Mouse (Mus musculus): Measurements from ENCODE around the gene Bst1. TPM values are rescaled to one million over a fixed set of nuclear protein-coding genes. Genes with fewer than 3 reads are reported as not detected.

Gene Bst1
- polyA plus RNA-seq, 1 experiment from 2014 or later = 0.82 TPM

- H3K4me3 ChIP-seq (ENCODE audit: low read depth, low read length) = peak overlapping the region; percentile 87
- ATAC-seq (ENCODE audit: insufficient read depth) (peak; percentile 92), DNase-seq (peak; percentile 92)
- H3K36me3 ChIP-seq (ENCODE audit: insufficient read depth) = no peaks in the 10 kb centered on the region
- H3K9ac ChIP-seq = peak overlapping the region; percentile 97
- H3K9me3 ChIP-seq (ENCODE audit: low read depth, low read length) = no peaks in the 10 kb centered on the region
- H3K4me2 ChIP-seq = peak overlapping the region; percentile 86
- peak overlapping the region; percentile 96 for H3K27ac ChIP-seq (ENCODE audit: low read depth)
- WGBS = 4% methylated on average over 75 of the region's 82 CpGs
- H3K27me3 ChIP-seq (ENCODE audit: insufficient read depth, low read length) = no peaks in the 10 kb centered on the region
- H3K4me1 ChIP-seq (ENCODE audit: insufficient read depth) = peaks cover 14% of the 10 kb centered on the region
- no peak for TF ChIP-seq CTCF (IDR thresholded peaks at IDR 0.05; ENCODE audit: low read depth)
These were observed 36.4 kb upstream of the Bst1 start for GRCm38 (mm10) chr5:43781977-43782930.

GRCm38 (mm10) chr5:43783996-43784395 is 34.7 kb upstream of the Bst1 start:
- Histone ChIP-seq H3K36me3 (ENCODE audit: insufficient read depth) (no peaks in the 10 kb centered on the region), H3K27me3 (ENCODE audit: insufficient read depth, low read length) (no peaks in the 10 kb centered on the region), H3K4me3 (ENCODE audit: low read depth, low read length) (no peak overlapping the region), H3K27ac (ENCODE audit: low read depth) (no peak overlapping the region), H3K4me1 (ENCODE audit: insufficient read depth) (peaks cover 11% of the 10 kb centered on the region), H3K4me2 (no peak overlapping the region), H3K9me3 (ENCODE audit: low read depth, low read length) (no peaks in the 10 kb centered on the region), H3K9ac (no peak overlapping the region)
- TF ChIP-seq CTCF (IDR thresholded peaks at IDR 0.05; ENCODE audit: low read depth) = no peak
- ATAC-seq (ENCODE audit: insufficient read depth) = no peak
- no peak for DNase-seq
- 75% methylated on average over 2 of the region's 2 CpGs for WGBS

DNA sequence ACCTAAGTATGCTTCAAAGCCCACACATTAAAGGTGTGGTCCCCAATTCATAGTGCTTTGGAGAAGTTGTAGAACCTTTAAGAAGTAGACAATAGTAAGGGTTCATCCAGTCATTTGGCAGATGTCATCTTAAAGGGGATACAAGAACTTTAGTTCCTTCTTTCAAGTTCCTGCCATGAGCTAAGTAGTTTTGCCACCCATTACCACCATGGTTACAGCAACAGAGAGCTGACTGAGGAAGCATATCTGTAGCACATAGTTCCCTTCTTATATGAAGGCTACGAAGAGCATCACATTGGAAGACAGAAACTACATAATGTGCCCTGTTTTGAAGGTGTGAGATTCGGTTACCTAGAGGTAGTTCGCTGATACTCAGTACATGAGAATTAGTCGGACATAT is 32.1 kb upstream of the Bst1 start:
- no peak for ATAC-seq (ENCODE audit: insufficient read depth)
- Histone ChIP-seq H3K4me3 (ENCODE audit: low read depth, low read length) (no peak overlapping the region), H3K9ac (no peak overlapping the region), H3K4me1 (ENCODE audit: insufficient read depth) (0 out of 2 replicates have a peak, but pooled peaks cover 3% of the 10 kb centered on the region), H3K36me3 (ENCODE audit: insufficient read depth) (no peaks in the 10 kb centered on the region), H3K27me3 (ENCODE audit: insufficient read depth, low read length) (no peaks in the 10 kb centered on the region), H3K4me2 (no peak overlapping the region), H3K9me3 (ENCODE audit: low read depth, low read length) (no peaks in the 10 kb centered on the region), H3K27ac (ENCODE audit: low read depth) (no peak overlapping the region)
- no peak for DNase-seq
- WGBS = 88% methylated on average over 4 of the region's 4 CpGs
- no peak for TF ChIP-seq CTCF (IDR thresholded peaks at IDR 0.05; ENCODE audit: low read depth)

- H3K9ac ChIP-seq = no peak overlapping the region
- DNase-seq (peak; percentile 62), ATAC-seq (ENCODE audit: insufficient read depth) (peak; percentile 38; the same call in 1 of the 2 replicates)
- H3K4me2 ChIP-seq = no peak overlapping the region
- H3K27ac ChIP-seq (ENCODE audit: low read depth) = no peak overlapping the region
- no peaks in the 10 kb centered on the region for H3K27me3 ChIP-seq (ENCODE audit: insufficient read depth, low read length)
- no peak for TF ChIP-seq CTCF (IDR thresholded peaks at IDR 0.05; ENCODE audit: low read depth)
- H3K4me1 ChIP-seq (ENCODE audit: insufficient read depth) = no peaks in the 10 kb centered on the region
- H3K36me3 ChIP-seq (ENCODE audit: insufficient read depth) = no peaks in the 10 kb centered on the region
- 57% methylated on average over 9 of the region's 9 CpGs for WGBS
- no peaks in the 10 kb centered on the region for H3K9me3 ChIP-seq (ENCODE audit: low read depth, low read length)
- no peak overlapping the region for H3K4me3 ChIP-seq (ENCODE audit: low read depth, low read length)
These were observed 30.5 kb upstream of the Bst1 start for GRCm38 (mm10) chr5:43787976-43788752.

DNA sequence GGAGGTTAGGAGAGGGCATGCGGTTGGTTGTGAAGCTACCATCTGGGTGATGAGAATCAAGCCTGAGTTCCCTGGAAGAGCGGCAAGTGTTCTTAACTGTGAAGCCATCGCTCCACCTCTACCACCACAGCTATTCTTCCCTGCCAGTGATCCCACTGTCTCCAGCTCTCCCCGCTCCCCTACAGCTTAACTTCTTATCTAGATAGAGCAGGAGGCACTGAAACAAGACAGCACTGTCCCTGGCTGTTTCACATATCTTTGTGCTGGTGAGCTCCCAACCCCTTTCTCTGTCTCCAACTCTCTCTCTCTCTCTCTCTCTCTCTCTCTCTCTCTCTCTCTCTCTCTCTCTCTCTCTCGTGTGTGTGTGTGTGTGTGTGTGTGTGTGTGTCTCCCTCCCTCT is 26.3 kb upstream of the Bst1 start:
- ATAC-seq (ENCODE audit: insufficient read depth) (no peak), DNase-seq (no peak)
- no peaks in the 10 kb centered on the region for H3K36me3 ChIP-seq (ENCODE audit: insufficient read depth)
- no peaks in the 10 kb centered on the region for H3K4me1 ChIP-seq (ENCODE audit: insufficient read depth)
- H3K27me3 ChIP-seq (ENCODE audit: insufficient read depth, low read length) = no peaks in the 10 kb centered on the region
- no peaks in the 10 kb centered on the region for H3K9me3 ChIP-seq (ENCODE audit: low read depth, low read length)
- 70% methylated on average over 5 of the region's 5 CpGs for WGBS
- H3K9ac ChIP-seq = no peak overlapping the region
- H3K4me2 ChIP-seq = no peak overlapping the region
- H3K27ac ChIP-seq (ENCODE audit: low read depth) = no peak overlapping the region
- H3K4me3 ChIP-seq (ENCODE audit: low read depth, low read length) = no peak overlapping the region
- no peak for TF ChIP-seq CTCF (IDR thresholded peaks at IDR 0.05; ENCODE audit: low read depth)

DNA sequence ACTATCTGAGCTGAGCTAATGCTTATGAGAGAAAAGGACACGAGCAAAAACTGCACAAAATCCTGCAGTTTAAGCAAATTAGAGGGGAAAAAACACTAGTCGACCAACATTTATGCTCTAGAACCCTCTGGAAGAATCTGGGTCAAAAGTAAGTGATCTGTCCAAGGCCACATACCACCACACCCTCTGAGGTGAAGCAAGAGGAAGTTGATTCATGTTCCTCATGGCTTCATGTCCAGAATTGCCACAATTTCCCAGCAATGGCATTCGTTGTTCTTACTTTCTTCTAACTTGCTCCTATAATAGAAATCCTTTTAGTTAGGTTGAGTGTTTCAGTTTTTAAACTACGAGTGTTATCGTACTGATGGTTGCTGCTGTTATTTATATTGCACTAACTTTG is 19.2 kb upstream of the Bst1 start:
- Histone ChIP-seq H3K36me3 (ENCODE audit: insufficient read depth) (no peaks in the 10 kb centered on the region), H3K9ac (no peak overlapping the region), H3K27me3 (ENCODE audit: insufficient read depth, low read length) (no peaks in the 10 kb centered on the region), H3K4me3 (ENCODE audit: low read depth, low read length) (no peak overlapping the region), H3K4me2 (no peak overlapping the region), H3K9me3 (ENCODE audit: low read depth, low read length) (no peaks in the 10 kb centered on the region), H3K4me1 (ENCODE audit: insufficient read depth) (no peaks in the 10 kb centered on the region), H3K27ac (ENCODE audit: low read depth) (no peak overlapping the region)
- no peak for ATAC-seq (ENCODE audit: insufficient read depth)
- TF ChIP-seq CTCF (IDR thresholded peaks at IDR 0.05; ENCODE audit: low read depth) = no peak
- DNase-seq = no peak
- whole genome bisulfite sequencing = 72% methylated on average over 5 of the region's 5 CpGs

GRCm38 (mm10) chr5:43800700-43801099 is 18.0 kb upstream of the Bst1 start:
- Histone ChIP-seq H3K27me3 (ENCODE audit: insufficient read depth, low read length) (no peaks in the 10 kb centered on the region), H3K9ac (no peak overlapping the region), H3K36me3 (ENCODE audit: insufficient read depth) (no peaks in the 10 kb centered on the region), H3K4me3 (ENCODE audit: low read depth, low read length) (no peak overlapping the region), H3K27ac (ENCODE audit: low read depth) (no peak overlapping the region), H3K4me2 (no peak overlapping the region), H3K9me3 (ENCODE audit: low read depth, low read length) (no peaks in the 10 kb centered on the region), H3K4me1 (ENCODE audit: insufficient read depth) (no peaks in the 10 kb centered on the region)
- WGBS = 52% methylated on average over 1 of the region's 1 CpGs
- no peak for TF ChIP-seq CTCF (IDR thresholded peaks at IDR 0.05; ENCODE audit: low read depth)
- DNase-seq (no peak), ATAC-seq (ENCODE audit: insufficient read depth) (peak; percentile 28; the same call in 1 of the 2 replicates)

All from lung, embryonic 14.5 days (tissue).